Mouse (Mus musculus): Measurements from ENCODE around the gene Spr. TPM values are rescaled to one million over a fixed set of nuclear protein-coding genes. Genes with fewer than 3 reads are reported as not detected.

Gene Spr
- 83.0 and 92.0 TPM in 2 replicates for polyA plus RNA-seq (2015; fragmentation: Nextera tagmentation; extraction: Ambion mirVana)

DNA sequence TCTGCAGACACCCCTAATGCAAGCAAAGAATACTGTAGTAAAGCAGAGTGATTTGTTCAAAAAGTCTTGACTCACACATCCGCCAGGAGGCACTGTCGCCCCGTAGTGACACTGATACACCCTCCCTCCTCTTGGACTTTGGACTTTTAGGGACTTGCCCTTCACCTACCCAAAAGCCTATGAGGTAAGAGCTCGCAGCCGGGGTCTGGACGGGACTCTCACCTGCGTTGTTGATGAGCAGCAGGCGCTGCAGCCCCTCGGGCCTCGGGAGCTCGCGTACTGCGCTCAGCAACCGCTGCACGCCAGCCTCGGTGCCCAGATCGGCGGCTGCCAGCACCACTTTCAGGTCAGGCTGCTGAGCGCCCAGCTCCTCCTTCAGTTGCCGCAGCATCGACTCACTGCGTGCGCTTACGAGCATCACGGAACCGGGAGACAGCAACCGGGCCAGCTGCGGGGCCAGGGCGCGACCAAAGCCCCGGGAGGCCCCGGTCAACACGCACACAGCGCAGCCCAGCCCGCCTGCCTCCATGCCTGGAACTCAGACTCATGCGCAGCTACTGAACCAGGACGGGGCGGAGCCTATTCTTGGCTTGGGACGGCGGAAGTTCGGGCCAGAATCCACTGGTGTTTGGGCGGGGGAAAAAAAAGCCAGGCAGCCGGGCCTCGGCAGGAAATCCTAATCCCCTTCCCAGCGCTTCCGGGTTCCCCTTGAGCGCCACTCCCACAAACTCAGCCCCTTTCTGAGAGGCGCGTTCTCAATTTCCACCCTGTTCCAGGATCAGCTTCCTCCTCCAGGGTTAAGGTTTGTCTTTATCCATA, at the start of gene Spr:
Spr (minus strand) TSS at position 550 of the 819 bp plus-strand sequence.

Other genes with a start within 250 kb of the Spr start
- 15.6 and 21.8 TPM in 2 replicates for gene Exoc6b, start 68.3 kb downstream of the Spr start, polyA plus RNA-seq (2015; fragmentation: Nextera tagmentation; extraction: Ambion mirVana)
- gene Emx1, start 49.7 kb upstream of the Spr start, polyA plus RNA-seq (2015; fragmentation: Nextera tagmentation; extraction: Ambion mirVana), result 0.52 TPM in 1 of 2 replicates, not detected in the other
- 6.6 and 7.2 TPM in 2 replicates for gene Sfxn5, start 195.7 kb upstream of the Spr start, polyA plus RNA-seq (2015; fragmentation: Nextera tagmentation; extraction: Ambion mirVana)
- 14.3 and 21.5 TPM in 2 replicates for gene Rab11fip5, start 236.9 kb upstream of the Spr start, polyA plus RNA-seq (2015; fragmentation: Nextera tagmentation; extraction: Ambion mirVana)